Mouse (Mus musculus) Patski (cell line): ENCODE data around the gene Xpnpep1. TPM values are rescaled to one million over a fixed set of nuclear protein-coding genes. Genes with fewer than 3 reads are reported as not detected.
A peak's percentile ranks its signal among the peaks of the same experiment; 100 is the strongest.

Experiments
- ATAC-seq: fragments of 100-300 bp; one replicate; pipeline ENCODE4 v1.8.0; 2021
- CTCF ChIA-PET: fragments of 350-600 bp; sonication (Branson Sonifier 250); formaldehyde crosslinking; loops from one replicate; lab custom pipeline; 2022; ENCODE audit warnings: inconsistent platforms; lab: Charles Lee
- POLR2A ChIA-PET: fragments of 350-600 bp; sonication (Branson Sonifier 250); formaldehyde crosslinking; loops from one replicate; lab custom pipeline; 2022; ENCODE audit warnings: antibody characterized with exemption, inconsistent platforms; lab: Charles Lee
- DNase-seq: peaks from one replicate; pipeline ENCODE4 v3.0.0-alpha.2; 2011; ENCODE audit warnings: low read depth, low spot score
- H3K27me3 ChIP-seq: fragments of 371-371 bp; one replicate; pipeline ENCODE4 v1.5.1; 2021
- CTCF ChIP-seq: fragments of 100-300 bp; IDR thresholded peaks from one replicate; pipeline ENCODE4 v1.5.1; 2021
- in situ Hi-C: fragments of 300-500 bp; cut with MboI; formaldehyde crosslinking; loops from 3 replicates; pipeline ENCODE4 v1.11.1; 2018; ENCODE audit warnings: low pct_unique_long_range_greater_than_20kb, mixed read lengths
- polyA plus RNA-seq: library from polyadenylated mRNA; unstranded; gene quantifications from one replicate; pipeline ENCODE4 v1.2.3, GENCODE M21; 2021

The Xpnpep1 gene
- polyA plus RNA-seq, 1 experiment from 2014 or later: 193 TPM

GRCm38 (mm10) chr19:53066934-53067333 is 26.9 kb upstream of the Xpnpep1 start:
- in situ Hi-C loops: no loop called here
- ChIA-PET POLR2A (interaction anchor here (0.8 to 1.7 kb wide), 2 partner anchors 8 to 75 kb away, joined by 3 to 5 read pairs; no protein-coding TSS in a partner anchor), CTCF (interaction anchor here (0.9 to 2.4 kb wide), 5 partner anchors 9 to 75 kb away, joined by 3 to 9 read pairs (median 4); no protein-coding TSS in a partner anchor)
- H3K27me3 ChIP-seq: no peaks in the 10 kb centered on the region
- ATAC-seq: peak; percentile 96
- DNase-seq: peak; percentile 93
- TF ChIP-seq CTCF: no peak

- no peaks in the 10 kb centered on the region for H3K27me3 ChIP-seq
- ATAC-seq (peak; percentile 50), DNase-seq (no peak)
- in situ Hi-C loops: no loop called here
- TF ChIP-seq CTCF: no peak
- ChIA-PET POLR2A (interaction anchor here (0.8 to 1.7 kb wide), 2 partner anchors 8 to 76 kb away, joined by 3 to 5 read pairs; no protein-coding TSS in a partner anchor), CTCF (interaction anchor here (0.9 to 2.4 kb wide), 5 partner anchors 9 to 76 kb away, joined by 3 to 9 read pairs (median 4); no protein-coding TSS in a partner anchor)
Measured at GRCm38 (mm10) chr19:53066531-53066930, 26.5 kb upstream of the Xpnpep1 start.

- CTCF ChIA-PET: no interaction called here
- no peak for ATAC-seq
Measured at GRCm38 (mm10) chr19:53064972-53065361, 25.0 kb upstream of the Xpnpep1 start.

DNA sequence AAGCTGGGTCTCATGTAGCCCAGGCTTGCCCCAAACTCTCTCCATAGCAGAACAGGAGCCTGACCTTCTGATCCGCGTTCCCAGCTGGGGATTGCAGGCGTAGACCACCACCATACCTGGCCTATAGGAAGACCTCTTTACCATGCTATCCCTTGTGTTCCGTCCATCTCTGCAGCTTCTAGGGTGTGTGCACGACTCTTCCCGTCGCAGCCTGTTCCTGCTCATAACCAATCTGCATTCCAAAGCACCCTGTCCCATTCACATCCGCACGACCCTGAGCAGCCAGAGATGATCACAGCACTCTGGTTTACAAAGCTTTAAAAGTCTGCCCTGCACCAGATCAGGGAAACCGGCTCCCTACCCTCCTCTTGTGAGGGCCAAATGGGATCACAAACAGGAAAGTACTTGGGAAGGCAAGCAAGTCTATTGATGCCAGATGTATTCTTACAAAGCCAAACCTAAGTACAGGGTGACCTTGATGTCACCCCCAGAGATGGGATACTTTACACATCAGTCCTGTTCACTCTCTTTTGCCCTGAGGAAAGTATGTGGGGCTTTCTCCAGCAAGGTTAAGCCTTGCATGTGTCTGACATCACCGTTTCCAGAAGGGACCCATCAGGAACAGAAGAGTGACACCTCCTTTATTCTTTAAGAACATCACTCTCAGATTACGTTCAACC is 24.4 kb upstream of the Xpnpep1 start:
- in situ Hi-C loops: no loop called here
- ChIA-PET CTCF (interaction anchor here (1.1 kb wide), 1 partner anchor 13 kb away, joined by 3 read pairs; no protein-coding TSS in a partner anchor), POLR2A (interaction anchor here (1.1 kb wide), 1 partner anchor 16 kb away, joined by 3 read pairs; no protein-coding TSS in a partner anchor)
- no peaks in the 10 kb centered on the region for H3K27me3 ChIP-seq
- ATAC-seq (no peak), DNase-seq (no peak)
- no peak for TF ChIP-seq CTCF

More at GRCm38 (mm10) chr19:53064972-53065361, 25.0 kb upstream of the Xpnpep1 start:
- in situ Hi-C loops: no loop called here
- H3K27me3 ChIP-seq: no peaks in the 10 kb centered on the region
- TF ChIP-seq CTCF: no peak
- DNase-seq: no peak
- POLR2A ChIA-PET: interaction anchor here (1.1 kb wide), 1 partner anchor 16 kb away, joined by 3 read pairs; no protein-coding TSS in a partner anchor

GRCm38 (mm10) chr19:53062046-53062445 is 22.0 kb upstream of the Xpnpep1 start:
- TF ChIP-seq CTCF: no peak
- no peak for DNase-seq
- ATAC-seq: no peak
- ChIA-PET CTCF (interaction anchor here (0.9 to 1.7 kb wide), 7 partner anchors 9 to 71 kb away, joined by 3 to 5 read pairs (median 3); no protein-coding TSS in a partner anchor), POLR2A (interaction anchor here (0.6 kb wide), 1 partner anchor 16 kb away, joined by 4 read pairs; no protein-coding TSS in a partner anchor)
- in situ Hi-C loops: no loop called here
- no peaks in the 10 kb centered on the region for H3K27me3 ChIP-seq

- ChIA-PET CTCF (no interaction called here), POLR2A (interaction anchor here (1.4 kb wide), 1 partner anchor 7 kb away, joined by 3 read pairs; no protein-coding TSS in a partner anchor)
- no peaks in the 10 kb centered on the region for H3K27me3 ChIP-seq
- DNase-seq (no peak), ATAC-seq (no peak)
- in situ Hi-C loops: no loop called here
- no peak for TF ChIP-seq CTCF
Measured at GRCm38 (mm10) chr19:53059344-53060111, 19.5 kb upstream of the Xpnpep1 start.

- CTCF ChIA-PET: interaction anchor here (0.6 to 2.4 kb wide), 3 partner anchors 8 to 18 kb away, joined by 3 to 9 read pairs (median 3); no protein-coding TSS in a partner anchor
- no peak for TF ChIP-seq CTCF
- DNase-seq (no peak), ATAC-seq (peak; percentile 31)
- POLR2A ChIA-PET: interaction anchor here (1.4 kb wide), 1 partner anchor 8 kb away, joined by 3 read pairs; no protein-coding TSS in a partner anchor
- no peaks in the 10 kb centered on the region for H3K27me3 ChIP-seq
- in situ Hi-C loops: no loop called here
Measured at GRCm38 (mm10) chr19:53058726-53059334, 18.8 kb upstream of the Xpnpep1 start.

GRCm38 (mm10) chr19:53057980-53058725 is 18.1 kb upstream of the Xpnpep1 start:
- ChIA-PET CTCF (interaction anchor here (0.6 to 2.4 kb wide), 4 partner anchors 8 to 17 kb away, joined by 3 to 9 read pairs (median 4); no protein-coding TSS in a partner anchor), POLR2A (interaction anchor here (1.4 kb wide), 1 partner anchor 9 kb away, joined by 3 read pairs; no protein-coding TSS in a partner anchor)
- ATAC-seq (peak; percentile 83), DNase-seq (no peak)
- no peaks in the 10 kb centered on the region for H3K27me3 ChIP-seq
- TF ChIP-seq CTCF: no peak
- in situ Hi-C loops: no loop called here

DNA sequence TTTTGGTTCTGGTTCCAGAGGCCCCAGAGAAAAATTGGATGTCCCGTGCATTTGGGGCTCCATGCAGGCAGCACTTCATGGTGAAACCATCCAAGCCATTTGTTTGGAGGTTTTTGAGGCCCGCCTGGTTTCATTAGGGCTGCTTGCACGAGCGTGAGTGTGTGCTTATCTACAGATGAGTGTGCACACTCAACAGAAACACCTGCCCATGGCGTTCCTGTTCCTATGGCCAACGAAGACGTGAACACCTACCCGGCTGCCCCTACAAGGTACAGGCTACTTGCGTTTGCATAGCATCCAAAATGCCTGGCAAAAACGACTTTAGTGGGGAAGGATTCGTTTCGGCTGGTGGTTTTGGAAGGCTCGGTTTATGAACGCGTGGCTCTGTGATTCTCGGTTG is 13.3 kb upstream of the Xpnpep1 start:
- no peak for TF ChIP-seq CTCF
- no peaks in the 10 kb centered on the region for H3K27me3 ChIP-seq
- CTCF ChIA-PET: no interaction called here
- POLR2A ChIA-PET: no interaction called here
- in situ Hi-C loops: no loop called here
- DNase-seq: no peak
- ATAC-seq: no peak
